Mouse (Mus musculus) hindbrain, embryonic 11.5 days (tissue): ENCODE measurements around the gene Prkar1a. TPM values are rescaled to one million over a fixed set of nuclear protein-coding genes. Genes with fewer than 3 reads are reported as not detected.

Experiments
- ATAC-seq: fragments of 200-750 bp; cut with Nextera tagmentation; 2 replicates; pipeline ENCODE4 v1.8.0; 2017; ENCODE audit warnings: mild to moderate bottlenecking, moderate TSS enrichment, moderate library complexity; ENCODE audit not compliant: low FRiP score
- DNase-seq: peaks from one replicate; pipeline ENCODE4 v3.0.0-alpha.2; 2015; ENCODE audit warnings: low spot score
- H3K27ac ChIP-seq: fragments of 300-500 bp; sonication (generic); 2 replicates; pipeline ENCODE4 v1.5.1; 2014; ENCODE audit warnings: mild to moderate bottlenecking, low read depth, low read length
- H3K27me3 ChIP-seq: fragments of 300-500 bp; sonication (generic); 2 replicates; pipeline ENCODE4 v1.6.1; 2014; ENCODE audit warnings: mild to moderate bottlenecking, low read length, moderate library complexity, mixed read lengths; ENCODE audit not compliant: control insufficient read depth, insufficient read depth
- H3K36me3 ChIP-seq: fragments of 300-500 bp; sonication (generic); 2 replicates; pipeline ENCODE4 v1.6.1; 2014; ENCODE audit warnings: mild to moderate bottlenecking, low read length, moderate library complexity, mixed read lengths; ENCODE audit not compliant: control insufficient read depth, insufficient read depth
- H3K4me1 ChIP-seq: fragments of 300-500 bp; sonication (generic); replicated peaks from 2 replicates; pipeline ENCODE4 v1.6.1; 2014; ENCODE audit warnings: low read length, mixed read lengths; ENCODE audit not compliant: control insufficient read depth, insufficient read depth
- H3K4me2 ChIP-seq: fragments of 300-500 bp; sonication (generic); replicated peaks from 2 replicates; pipeline ENCODE4 v1.6.1; 2014; ENCODE audit warnings: mild to moderate bottlenecking, low read depth, low read length
- H3K4me3 ChIP-seq: fragments of 300-500 bp; sonication (generic); 2 replicates; pipeline ENCODE4 v1.5.1; 2014; ENCODE audit warnings: low read depth, low read length
- H3K9ac ChIP-seq: fragments of 300-500 bp; sonication (generic); 2 replicates; pipeline ENCODE4 v1.6.1; 2014; ENCODE audit warnings: low read depth, low read length
- H3K9me3 ChIP-seq: fragments of 300-500 bp; sonication (generic); 2 replicates; pipeline ENCODE4 v1.6.1; 2016; ENCODE audit warnings: low read length; ENCODE audit not compliant: control insufficient read depth
- WGBS: fragments of 180-500 bp; shearing (Covaris S2); extraction: QIAGEN DNeasy Blood & Tissue Kit; methylation state at CpG from one replicate; pipeline ENCODE4 v1.1.7; 2014; 5-methylcytosine and 5-hydroxymethylcytosine counted together
- polyA plus RNA-seq: library from polyadenylated mRNA; unstranded; fragments of >200 nt; fragmentation: Nextera tagmentation; extraction: Ambion mirVana; gene quantifications from 2 replicates; pipeline ENCODE4 v1.2.1, GENCODE M21; 2014

Gene Prkar1a
- polyA plus RNA-seq, 1 experiment from 2014 or later = 411 TPM

DNA sequence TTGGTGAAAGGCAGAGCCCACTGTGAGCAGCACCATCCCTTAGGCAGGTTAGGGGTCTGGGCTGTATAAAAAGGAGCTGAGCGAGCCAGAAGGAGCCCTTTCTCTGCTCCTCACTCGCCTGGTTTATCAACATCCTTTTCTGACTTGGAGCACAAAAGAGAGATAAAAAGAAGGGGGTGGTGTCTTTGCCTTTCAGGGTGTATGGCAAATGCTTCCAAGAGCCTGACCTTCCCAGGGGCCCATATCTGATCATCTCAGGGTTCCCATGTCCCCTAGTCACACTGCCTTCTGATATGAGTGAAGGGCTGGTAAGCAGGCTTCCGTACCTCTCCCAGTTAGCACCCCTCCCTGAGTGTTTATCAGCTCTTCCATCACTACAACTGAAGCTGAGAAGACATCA, 21.1 kb upstream of the Prkar1a start:
- WGBS = 88% methylated on average over 3 of the region's 3 CpGs
- H3K4me2 ChIP-seq = no peak overlapping the region
- H3K9me3 ChIP-seq = no peaks in the 10 kb centered on the region
- no peak overlapping the region for H3K9ac ChIP-seq
- no peak for ATAC-seq
- no peak overlapping the region for H3K27ac ChIP-seq
- no peak overlapping the region for H3K4me3 ChIP-seq
- no peaks in the 10 kb centered on the region for H3K4me1 ChIP-seq
- DNase-seq = no peak
- no peaks in the 10 kb centered on the region for H3K36me3 ChIP-seq
- H3K27me3 ChIP-seq = no peaks in the 10 kb centered on the region

DNA sequence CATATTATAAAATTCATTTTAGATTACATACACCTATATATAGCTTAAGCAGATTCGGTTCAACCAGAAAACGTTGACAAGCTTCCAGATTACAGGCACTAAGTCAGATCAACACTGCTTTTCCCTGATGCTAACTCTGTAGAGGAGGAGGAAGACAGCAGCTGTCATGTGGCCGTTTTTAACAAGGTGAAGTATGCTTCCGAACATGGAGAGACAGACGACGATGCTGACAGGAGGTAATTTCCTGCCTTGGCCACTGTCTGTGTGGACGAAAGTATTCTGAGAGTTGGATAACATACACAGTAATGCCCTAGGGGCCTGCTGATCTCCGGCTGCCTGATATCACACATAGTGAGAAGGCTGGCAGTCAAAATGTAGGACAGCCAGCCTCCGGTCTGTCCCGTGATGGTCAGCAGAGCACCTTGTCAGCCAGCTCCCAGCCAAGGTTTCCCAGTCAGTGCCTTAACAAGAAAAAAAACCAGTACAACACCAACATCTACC, 20.1 kb upstream of the Prkar1a start:
- Histone ChIP-seq H3K27me3 (no peaks in the 10 kb centered on the region), H3K36me3 (no peaks in the 10 kb centered on the region), H3K4me1 (no peaks in the 10 kb centered on the region), H3K4me3 (no peak overlapping the region), H3K4me2 (no peak overlapping the region), H3K9me3 (no peaks in the 10 kb centered on the region), H3K9ac (no peak overlapping the region), H3K27ac (no peak overlapping the region)
- DNase-seq (no peak), ATAC-seq (no peak)
- 75% methylated on average over 10 of the region's 10 CpGs for WGBS

DNA sequence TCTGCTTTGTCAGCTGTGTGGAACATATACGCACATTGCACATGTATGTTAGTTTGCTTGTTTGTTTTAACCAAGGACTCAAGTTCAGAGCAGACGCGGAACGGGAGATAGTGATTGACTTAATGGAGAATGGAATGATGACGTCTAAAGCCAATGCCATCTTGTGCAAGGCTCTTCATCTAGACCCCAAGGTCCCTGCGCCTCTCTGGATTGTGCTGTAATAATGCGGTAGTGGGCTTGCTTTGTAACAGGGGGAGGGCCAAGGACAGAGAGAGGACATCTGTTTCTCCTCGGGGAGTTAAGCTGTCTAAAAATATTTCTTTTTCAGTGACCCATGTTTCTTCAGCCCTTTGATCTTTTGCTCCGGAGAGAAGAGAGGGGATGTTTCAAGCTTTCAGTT, 14.3 kb upstream of the Prkar1a start:
- DNase-seq = no peak
- ATAC-seq = no peak
- no peak overlapping the region for H3K4me2 ChIP-seq
- no peak overlapping the region for H3K4me3 ChIP-seq
- no peak overlapping the region for H3K27ac ChIP-seq
- no peaks in the 10 kb centered on the region for H3K4me1 ChIP-seq
- no peaks in the 10 kb centered on the region for H3K27me3 ChIP-seq
- H3K9ac ChIP-seq = no peak overlapping the region
- H3K36me3 ChIP-seq = no peaks in the 10 kb centered on the region
- 80% methylated on average over 9 of the region's 9 CpGs for WGBS
- H3K9me3 ChIP-seq = no peaks in the 10 kb centered on the region

DNA sequence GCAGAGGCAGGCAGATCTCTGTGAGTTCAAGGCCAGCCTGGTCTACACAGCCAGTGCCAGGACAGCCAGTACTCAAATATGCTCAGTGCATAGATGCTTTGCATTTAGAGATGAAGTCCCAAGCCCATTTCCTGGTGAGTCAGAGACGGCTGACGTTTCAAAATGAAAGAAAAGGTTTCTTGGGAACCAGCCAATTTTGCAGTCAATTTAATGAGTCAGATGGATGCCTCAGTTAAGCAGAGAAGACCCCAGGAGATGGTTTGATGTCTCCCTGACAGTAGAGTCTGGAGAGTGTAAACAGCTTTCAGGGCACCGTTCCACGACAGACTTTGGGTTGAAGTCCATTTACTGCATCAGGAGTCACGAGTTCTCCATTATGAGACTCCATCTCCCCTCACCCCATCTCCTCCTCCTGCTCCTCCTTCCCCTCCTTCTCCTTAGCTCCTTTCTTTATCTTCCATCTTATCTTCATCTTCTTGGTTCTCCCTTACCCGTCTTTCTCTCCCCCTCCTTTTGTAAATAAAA, 13.3 kb upstream of the Prkar1a start:
- H3K27me3 ChIP-seq = no peaks in the 10 kb centered on the region
- 86% methylated on average over 6 of the region's 6 CpGs for WGBS
- ATAC-seq (no peak), DNase-seq (no peak)
- H3K4me3 ChIP-seq = no peak overlapping the region
- H3K9me3 ChIP-seq = no peaks in the 10 kb centered on the region
- H3K4me2 ChIP-seq = no peak overlapping the region
- H3K36me3 ChIP-seq = no peaks in the 10 kb centered on the region
- H3K27ac ChIP-seq = no peak overlapping the region
- H3K9ac ChIP-seq = no peak overlapping the region
- H3K4me1 ChIP-seq = no peaks in the 10 kb centered on the region

DNA sequence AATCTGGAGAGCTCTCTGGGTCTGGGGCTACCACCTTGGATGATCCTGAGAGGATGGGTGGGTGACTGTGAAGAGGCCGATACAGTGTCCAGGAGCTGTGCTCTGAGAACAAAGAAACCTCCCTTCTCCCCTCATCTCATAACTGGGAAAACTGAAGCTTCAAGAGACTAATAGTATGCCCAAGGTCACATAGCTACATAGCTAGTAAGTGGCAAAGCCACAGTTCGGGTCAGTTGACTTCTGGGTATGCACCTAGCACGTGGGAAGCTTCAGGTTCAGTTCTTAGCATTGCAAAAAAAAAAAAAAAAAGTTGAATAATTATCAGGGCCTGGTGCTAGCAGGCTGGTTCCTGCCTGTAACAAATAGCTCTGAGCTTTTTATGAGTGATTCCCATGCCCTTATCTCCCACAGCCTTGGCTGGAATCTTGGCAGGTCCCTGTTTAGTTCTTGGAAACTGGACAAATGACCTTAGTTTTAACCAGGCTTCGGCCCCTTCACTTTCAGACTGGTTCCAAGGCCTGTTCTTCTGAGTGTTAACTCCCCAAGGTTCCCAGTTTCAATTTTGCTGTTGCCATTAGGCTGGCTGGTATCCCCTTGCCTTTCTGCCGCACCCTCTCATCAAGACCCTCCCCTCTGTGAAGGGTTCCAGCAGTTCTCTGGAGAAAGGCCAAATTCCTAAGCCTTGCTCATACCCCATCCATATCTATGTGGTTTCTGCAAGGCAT, 7.5 kb upstream of the Prkar1a start:
- Histone ChIP-seq H3K4me2 (no peak overlapping the region), H3K36me3 (no peaks in the 10 kb centered on the region), H3K27me3 (no peaks in the 10 kb centered on the region), H3K4me3 (no peak overlapping the region), H3K9ac (no peak overlapping the region), H3K4me1 (no peaks in the 10 kb centered on the region), H3K9me3 (no peaks in the 10 kb centered on the region), H3K27ac (no peak overlapping the region)
- WGBS = 86% methylated on average over 5 of the region's 5 CpGs
- no peak for DNase-seq
- ATAC-seq = no peak

DNA sequence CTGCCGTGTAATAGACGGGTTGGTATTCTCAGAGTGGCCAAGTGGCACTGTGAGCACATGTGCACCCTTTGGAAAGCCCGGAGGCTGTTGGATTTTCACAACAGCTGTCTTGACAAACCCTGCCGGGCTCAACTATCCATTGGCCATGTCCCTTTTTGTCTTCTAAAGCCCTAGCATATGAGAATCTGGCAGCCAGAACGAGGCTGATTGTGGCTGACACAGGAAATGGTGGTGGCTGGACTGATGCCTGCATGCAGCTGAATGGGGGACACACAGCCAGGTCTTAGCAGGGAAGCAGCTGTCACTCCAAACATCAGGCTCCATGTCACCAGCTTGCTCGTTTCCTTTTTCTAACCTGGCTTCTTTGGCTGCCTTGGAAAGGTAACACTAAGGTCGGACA, 695 bp upstream of the Prkar1a start:
- Histone ChIP-seq H3K4me2 (no peak overlapping the region), H3K36me3 (no peaks in the 10 kb centered on the region), H3K4me1 (peaks cover 4% of the 10 kb centered on the region; the same call in 1 of the 2 replicates), H3K4me3 (no peak overlapping the region), H3K27me3 (no peaks in the 10 kb centered on the region), H3K27ac (no peak overlapping the region), H3K9me3 (no peaks in the 10 kb centered on the region), H3K9ac (no peak overlapping the region)
- DNase-seq = no peak
- ATAC-seq = no peak
- 61% methylated on average over 7 of the region's 7 CpGs for WGBS

DNA sequence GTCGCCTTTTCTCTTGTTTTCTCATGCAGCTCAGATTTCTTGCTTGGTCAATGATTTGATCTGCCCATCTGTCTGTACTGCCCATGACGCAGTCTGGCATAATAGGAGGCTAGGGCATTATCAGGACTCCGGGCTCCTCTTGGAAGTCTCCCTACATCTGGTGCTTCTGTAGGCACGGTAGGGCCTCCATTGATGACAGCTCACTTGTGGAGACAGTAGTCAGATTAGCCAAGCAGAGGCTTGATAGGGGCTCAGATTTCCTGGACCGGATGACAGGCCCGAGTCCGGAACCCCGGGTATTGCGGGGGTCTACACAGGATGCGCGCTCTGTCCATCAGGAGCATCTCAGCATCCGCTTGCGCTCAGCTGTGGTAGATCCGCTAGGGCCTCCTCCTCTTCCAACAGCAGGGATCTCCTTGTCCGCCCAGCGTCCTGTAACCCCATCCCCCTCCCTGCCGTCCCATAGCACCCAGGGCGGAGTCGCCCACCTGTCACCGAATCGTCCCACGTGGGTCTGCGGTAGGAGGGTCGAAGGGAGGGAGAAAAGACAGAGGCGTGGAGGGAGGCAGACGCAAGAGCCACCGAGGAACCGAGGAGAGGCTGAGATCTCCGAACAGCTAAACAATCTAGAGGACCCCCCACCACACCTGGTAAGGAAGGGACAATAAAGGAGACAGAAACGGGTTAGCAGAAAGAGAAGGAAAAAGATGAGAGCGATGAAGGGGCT, 933 bp downstream of the Prkar1a start:
- DNase-seq (peak; percentile 82), ATAC-seq (peak; percentile 84)
- peak overlapping the region; percentile 87 for H3K27ac ChIP-seq
- H3K4me2 ChIP-seq = peak overlapping the region; percentile 80
- WGBS = 2% methylated on average over 31 of the region's 31 CpGs
- H3K9ac ChIP-seq = peak overlapping the region; percentile 96
- no peaks in the 10 kb centered on the region for H3K9me3 ChIP-seq
- H3K27me3 ChIP-seq = no peaks in the 10 kb centered on the region
- H3K4me3 ChIP-seq = peak overlapping the region; percentile 99
- H3K4me1 ChIP-seq = peaks cover 4% of the 10 kb centered on the region; the same call in 1 of the 2 replicates
- H3K36me3 ChIP-seq = no peaks in the 10 kb centered on the region

DNA sequence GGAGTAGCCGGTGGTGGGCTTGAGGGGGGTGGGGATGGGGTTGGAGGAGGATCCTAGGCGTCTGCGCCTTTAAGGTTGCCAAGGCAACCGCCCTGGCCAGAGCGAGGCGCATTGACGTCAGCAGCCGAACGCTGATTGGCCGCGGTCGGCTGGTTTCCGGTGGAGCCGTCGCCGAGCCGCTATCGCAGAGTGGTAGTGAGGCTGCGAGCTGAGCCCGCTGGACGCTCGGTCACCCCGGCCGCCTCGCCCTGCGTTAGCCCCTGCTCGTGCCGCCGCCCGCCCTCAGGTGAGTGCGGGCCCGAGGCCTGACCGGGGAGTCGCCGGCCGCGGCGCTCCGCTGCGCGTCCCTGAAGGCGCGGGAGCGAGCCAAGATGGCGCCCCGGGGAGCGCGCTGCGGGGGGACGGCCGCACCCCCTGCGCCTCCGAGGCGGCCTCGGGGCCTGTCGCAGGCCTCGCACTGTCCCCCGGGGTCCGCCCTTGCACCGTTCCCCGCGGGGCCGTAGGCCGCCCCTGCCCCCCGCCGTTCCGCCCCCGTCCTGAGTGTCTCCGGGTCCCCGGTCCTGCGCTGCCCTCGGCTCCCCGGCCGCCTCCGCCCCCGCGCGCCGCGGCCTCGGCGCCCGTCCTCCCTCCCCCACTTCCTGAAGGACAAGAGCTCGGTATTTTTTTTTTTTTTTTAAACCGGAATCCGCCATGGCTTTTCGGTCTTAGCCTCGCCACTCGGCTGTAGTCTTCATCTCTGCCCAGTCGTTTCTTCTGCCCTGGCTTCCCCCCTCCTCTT, 1.8 kb downstream of the Prkar1a start:
- ATAC-seq (peak; percentile 96), DNase-seq (peak; percentile 98)
- Histone ChIP-seq H3K9me3 (no peaks in the 10 kb centered on the region), H3K27me3 (no peaks in the 10 kb centered on the region), H3K36me3 (no peaks in the 10 kb centered on the region), H3K9ac (peak overlapping the region; percentile 96), H3K27ac (peak overlapping the region; percentile 87), H3K4me3 (peak overlapping the region; percentile 99), H3K4me2 (peak overlapping the region; percentile 80), H3K4me1 (peaks cover 4% of the 10 kb centered on the region; the same call in 1 of the 2 replicates)
- under 1% methylated on average over 60 of the region's 90 CpGs for WGBS
